In the genomic region with DNA sequence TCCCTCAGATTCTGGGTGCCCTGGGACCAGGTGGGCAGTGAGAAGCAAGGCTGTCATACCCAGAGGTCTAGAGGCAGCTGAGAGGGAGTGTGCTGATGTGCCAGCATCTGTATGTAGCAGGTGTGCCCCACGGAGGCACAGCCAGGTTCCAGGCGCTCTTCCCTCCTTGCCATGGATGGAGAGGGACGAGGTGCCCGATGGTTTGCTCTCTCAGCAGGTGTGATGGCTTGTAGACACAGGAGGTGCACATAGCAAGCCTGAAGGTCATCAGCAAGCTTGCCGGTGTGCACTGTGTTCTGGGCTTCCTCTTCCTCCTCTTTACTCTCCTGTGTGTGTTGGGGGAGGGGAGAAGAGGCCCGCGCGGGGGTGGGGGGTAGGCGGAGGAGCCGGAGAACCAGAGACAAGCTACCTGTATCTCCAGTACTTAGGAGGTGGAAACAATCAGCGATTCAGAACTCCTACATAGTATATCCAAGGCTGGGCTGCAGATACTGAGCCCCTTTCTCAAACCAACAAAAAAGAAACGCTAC, we compare ENCODE assay signal across 7 mouse cellular contexts. TPM values are rescaled to one million over a fixed set of nuclear protein-coding genes. Genes with fewer than 3 reads are reported as not detected.
A peak's percentile ranks its signal among the peaks of the same experiment; 100 is the strongest.
DNase-seq lines count a peak whose midpoint lies in the region; ATAC-seq and TF ChIP-seq lines count a peak whose summit lies in the region.

No protein-coding gene starts in this region.

- no peaks in the 10 kb centered on the region for H3K9me3 ChIP-seq in neural tube, embryonic 11.5 days (ENCODE audit: control insufficient read depth, low read length)
- no peaks in the 10 kb centered on the region for H3K9me3 ChIP-seq in neural tube, embryonic 15.5 days (replicated peaks)
- no peaks in the 10 kb centered on the region for H3K9me3 ChIP-seq in embryonic facial prominence, embryonic 13.5 days
- no peaks in the 10 kb centered on the region for H3K9me3 ChIP-seq in liver, embryonic 15.5 days (replicated peaks)
- H3K9me3 ChIP-seq in forebrain, embryonic 13.5 days (replicated peaks) = no peaks in the 10 kb centered on the region
- H3K9me3 ChIP-seq in midbrain, postnatal 0 days (ENCODE audit: low read length) = no peaks in the 10 kb centered on the region

- no peak for ATAC-seq in neural tube, embryonic 11.5 days (ENCODE audit: insufficient read depth, low FRiP score, low TSS enrichment)
- no peak for ATAC-seq in neural tube, embryonic 15.5 days (ENCODE audit: low FRiP score)
- no peak for ATAC-seq in embryonic facial prominence, embryonic 13.5 days (ENCODE audit: insufficient number of reproducible peaks, insufficient read depth, low FRiP score, low TSS enrichment, low read depth)
- ATAC-seq in liver, embryonic 15.5 days (ENCODE audit: insufficient read depth) = no peak
- ATAC-seq in monocyte, adult 5-6 weeks (replicated peaks; ENCODE audit: insufficient number of reproducible peaks, low FRiP score, low TSS enrichment, poor library complexity, severe bottlenecking) = no peak; the same call in 1 of the 2 replicates
- no peak for ATAC-seq in forebrain, embryonic 13.5 days
- no peak for ATAC-seq in midbrain, postnatal 0 days (ENCODE audit: low FRiP score)

- H3K36me3 ChIP-seq in neural tube, embryonic 11.5 days (ENCODE audit: control insufficient read depth, insufficient read depth, low read length) = no peaks in the 10 kb centered on the region
- no peaks in the 10 kb centered on the region for H3K36me3 ChIP-seq in neural tube, embryonic 15.5 days
- no peaks in the 10 kb centered on the region for H3K36me3 ChIP-seq in embryonic facial prominence, embryonic 13.5 days
- H3K36me3 ChIP-seq in liver, embryonic 15.5 days (replicated peaks) = no peaks in the 10 kb centered on the region
- no peaks in the 10 kb centered on the region for H3K36me3 ChIP-seq in forebrain, embryonic 13.5 days (ENCODE audit: poor library complexity, severe bottlenecking)
- H3K36me3 ChIP-seq in midbrain, postnatal 0 days (ENCODE audit: insufficient read depth, low read length) = no peaks in the 10 kb centered on the region

- no peak for TF ChIP-seq CTCF in midbrain, postnatal 0 days (IDR thresholded peaks at IDR 0.05)

- no peak overlapping the region for H3K27ac ChIP-seq in neural tube, embryonic 11.5 days (ENCODE audit: low read depth, low read length)
- H3K27ac ChIP-seq in neural tube, embryonic 15.5 days (replicated peaks) = no peak overlapping the region
- peak overlapping the region; percentile 78; the same call in 1 of the 2 replicates for H3K27ac ChIP-seq in embryonic facial prominence, embryonic 13.5 days
- no peak overlapping the region for H3K27ac ChIP-seq in liver, embryonic 15.5 days (replicated peaks)
- H3K27ac ChIP-seq in forebrain, embryonic 13.5 days = no peak overlapping the region
- no peak overlapping the region for H3K27ac ChIP-seq in midbrain, postnatal 0 days (ENCODE audit: low read depth, low read length)

- 0 out of 2 replicates have a peak overlapping the region, but pooled peaks have one; percentile 18 for H3K9ac ChIP-seq in neural tube, embryonic 11.5 days (ENCODE audit: low read length)
- no peak overlapping the region for H3K9ac ChIP-seq in neural tube, embryonic 15.5 days (replicated peaks)
- H3K9ac ChIP-seq in embryonic facial prominence, embryonic 13.5 days = 0 out of 2 replicates have a peak overlapping the region, but pooled peaks have one; percentile 6
- H3K9ac ChIP-seq in liver, embryonic 15.5 days = no peak overlapping the region
- H3K9ac ChIP-seq in forebrain, embryonic 13.5 days = no peak overlapping the region
- H3K9ac ChIP-seq in midbrain, postnatal 0 days (replicated peaks; ENCODE audit: low read length, poor library complexity, severe bottlenecking) = no peak overlapping the region

- 0 out of 2 replicates have a peak, but pooled peaks cover 3% of the 10 kb centered on the region for H3K4me1 ChIP-seq in neural tube, embryonic 11.5 days (ENCODE audit: control insufficient read depth, insufficient read depth, low read length)
- H3K4me1 ChIP-seq in neural tube, embryonic 15.5 days = peaks cover 7% of the 10 kb centered on the region
- peaks cover 32% of the 10 kb centered on the region for H3K4me1 ChIP-seq in embryonic facial prominence, embryonic 13.5 days
- peaks cover 28% of the 10 kb centered on the region for H3K4me1 ChIP-seq in liver, embryonic 15.5 days (replicated peaks)
- H3K4me1 ChIP-seq in forebrain, embryonic 13.5 days = peaks cover 17% of the 10 kb centered on the region
- 0 out of 2 replicates have a peak, but pooled peaks cover 2% of the 10 kb centered on the region for H3K4me1 ChIP-seq in midbrain, postnatal 0 days (ENCODE audit: insufficient read depth, low read length)

- H3K4me3 ChIP-seq in neural tube, embryonic 11.5 days (ENCODE audit: low read depth, low read length) = no peak overlapping the region
- no peak overlapping the region for H3K4me3 ChIP-seq in neural tube, embryonic 15.5 days (replicated peaks)
- H3K4me3 ChIP-seq in embryonic facial prominence, embryonic 13.5 days = no peak overlapping the region
- 0 out of 2 replicates have a peak overlapping the region, but pooled peaks have one; percentile 3 for H3K4me3 ChIP-seq in liver, embryonic 15.5 days (replicated peaks)
- no peak overlapping the region for H3K4me3 ChIP-seq in forebrain, embryonic 13.5 days
- H3K4me3 ChIP-seq in midbrain, postnatal 0 days (ENCODE audit: low read depth, low read length) = no peak overlapping the region

- H3K4me2 ChIP-seq in neural tube, embryonic 11.5 days (ENCODE audit: low read depth) = no peak overlapping the region
- no peak overlapping the region for H3K4me2 ChIP-seq in neural tube, embryonic 15.5 days
- H3K4me2 ChIP-seq in embryonic facial prominence, embryonic 13.5 days = peak overlapping the region; percentile 69
- H3K4me2 ChIP-seq in liver, embryonic 15.5 days = peak overlapping the region; percentile 55; the same call in 1 of the 2 replicates
- H3K4me2 ChIP-seq in forebrain, embryonic 13.5 days = no peak overlapping the region
- no peak overlapping the region for H3K4me2 ChIP-seq in midbrain, postnatal 0 days (ENCODE audit: low read depth, low read length, poor library complexity, severe bottlenecking)

- no peaks in the 10 kb centered on the region for H3K27me3 ChIP-seq in neural tube, embryonic 11.5 days (ENCODE audit: control insufficient read depth, insufficient read depth, low read length)
- H3K27me3 ChIP-seq in neural tube, embryonic 15.5 days (replicated peaks) = peaks cover 5% of the 10 kb centered on the region; the same call in 1 of the 2 replicates
- no peaks in the 10 kb centered on the region for H3K27me3 ChIP-seq in embryonic facial prominence, embryonic 13.5 days
- peaks cover 22% of the 10 kb centered on the region for H3K27me3 ChIP-seq in liver, embryonic 15.5 days
- H3K27me3 ChIP-seq in forebrain, embryonic 13.5 days = peaks cover 25% of the 10 kb centered on the region
- peaks cover 10% of the 10 kb centered on the region; the same call in 1 of the 2 replicates for H3K27me3 ChIP-seq in midbrain, postnatal 0 days (ENCODE audit: insufficient read depth, low read length)

- 30% methylated on average over 12 of the region's 12 CpGs for WGBS in neural tube, embryonic 11.5 days
- 30% methylated on average over 12 of the region's 12 CpGs for WGBS in neural tube, embryonic 15.5 days
- 27% methylated on average over 12 of the region's 12 CpGs for WGBS in embryonic facial prominence, embryonic 13.5 days
- 15% methylated on average over 12 of the region's 12 CpGs for WGBS in liver, embryonic 15.5 days (ENCODE audit: insufficient replicate concordance)
- 26% methylated on average over 12 of the region's 12 CpGs for WGBS in forebrain, embryonic 13.5 days
- WGBS in midbrain, postnatal 0 days = 27% methylated on average over 10 of the region's 12 CpGs

- no peak for DNase-seq in neural tube, embryonic 11.5 days (ENCODE audit: low spot score)
- DNase-seq in midbrain, postnatal 0 days (ENCODE audit: low spot score) = no peak

RNA-seq across cellular contexts. Expression of gene Txn2, which starts 24.4 kb away (rescaled TPM):
- 262 and 277 TPM in 2 replicates for polyA plus RNA-seq in neural tube, embryonic 11.5 days (2014; fragmentation: Nextera tagmentation; extraction: Ambion mirVana)
- 193 and 217 TPM in 2 replicates for polyA plus RNA-seq in neural tube, embryonic 15.5 days (2015; fragmentation: Nextera tagmentation; extraction: Ambion mirVana)
- polyA plus RNA-seq in embryonic facial prominence, embryonic 13.5 days (2015; fragmentation: Nextera tagmentation; extraction: Ambion mirVana) = 236 and 244 TPM in 2 replicates
- polyA plus RNA-seq in liver, embryonic 15.5 days (2015; fragmentation: Nextera tagmentation; extraction: Ambion mirVana) = 185 and 208 TPM in 2 replicates
- total RNA-seq in monocyte, adult 5-6 weeks (2017) = 27.0 to 38.4 TPM (median 33.9 TPM) in 3 replicates
- polyA plus RNA-seq in forebrain, embryonic 13.5 days (2015; fragmentation: Nextera tagmentation; extraction: Ambion mirVana) = 234 and 249 TPM in 2 replicates
- total RNA-seq in midbrain, postnatal 0 days (2014; rRNA removed) = 39.6 and 39.9 TPM in 2 replicates
- 182 and 194 TPM in 2 replicates for polyA plus RNA-seq in midbrain, postnatal 0 days (2015; fragmentation: Nextera tagmentation; extraction: Ambion mirVana)

RNA-seq across cellular contexts. Expression of gene Foxred2, which starts 52.1 kb away (rescaled TPM):
- polyA plus RNA-seq in neural tube, embryonic 11.5 days (2014; fragmentation: Nextera tagmentation; extraction: Ambion mirVana) = 4.1 and 5.7 TPM in 2 replicates
- 8.4 and 9.3 TPM in 2 replicates for polyA plus RNA-seq in neural tube, embryonic 15.5 days (2015; fragmentation: Nextera tagmentation; extraction: Ambion mirVana)
- 7.7 and 7.9 TPM in 2 replicates for polyA plus RNA-seq in embryonic facial prominence, embryonic 13.5 days (2015; fragmentation: Nextera tagmentation; extraction: Ambion mirVana)
- polyA plus RNA-seq in liver, embryonic 15.5 days (2015; fragmentation: Nextera tagmentation; extraction: Ambion mirVana) = 1.1 and 1.4 TPM in 2 replicates
- 4.6 to 5.4 TPM (median 5.1 TPM) in 3 replicates for total RNA-seq in monocyte, adult 5-6 weeks (2017)
- polyA plus RNA-seq in forebrain, embryonic 13.5 days (2015; fragmentation: Nextera tagmentation; extraction: Ambion mirVana) = 6.9 and 8.5 TPM in 2 replicates
- total RNA-seq in midbrain, postnatal 0 days (2014; rRNA removed) = 23.9 and 31.0 TPM in 2 replicates
- 10.3 and 11.2 TPM in 2 replicates for polyA plus RNA-seq in midbrain, postnatal 0 days (2015; fragmentation: Nextera tagmentation; extraction: Ambion mirVana)

Comparison
In these comparisons a context has a peak if more than half of its experiments do, and no peak if none do; other contexts are left out.
1. H3K9ac ChIP-seq: peak in neural tube, embryonic 11.5 days (single experiment) and embryonic facial prominence, embryonic 13.5 days (single experiment); none in neural tube, embryonic 15.5 days (single experiment), liver, embryonic 15.5 days (single experiment), forebrain, embryonic 13.5 days (single experiment) and midbrain, postnatal 0 days (single experiment).
2. H3K4me2 ChIP-seq: peak in embryonic facial prominence, embryonic 13.5 days (single experiment) and liver, embryonic 15.5 days (single experiment); none in neural tube, embryonic 11.5 days (single experiment), neural tube, embryonic 15.5 days (single experiment), forebrain, embryonic 13.5 days (single experiment) and midbrain, postnatal 0 days (single experiment).